Mouse (Mus musculus) layer of hippocampus, postnatal 36 days (tissue): ENCODE data around the gene Nab2. TPM values are rescaled to one million over a fixed set of nuclear protein-coding genes. Genes with fewer than 3 reads are reported as not detected.

Experiments used
- DNase-seq, 2 experiments: peaks; one replicate each; pipeline ENCODE4 v3.0.0; 2022
- total RNA-seq, 2 experiments: library from RNA; stranded (reverse); gene quantifications; 2 replicates each; pipeline ENCODE4 v1.2.3; 2021

The Nab2 gene
- total RNA-seq, 2 experiments from 2014 or later = 42.7 to 43.8 TPM

- peak in 1 of 2 experiments; percentile 48 for DNase-seq
These were observed 53.9 kb downstream of the Nab2 start for GRCm38 (mm10) chr10:127614236-127615033.

- DNase-seq = no peak
These were observed 56.1 kb downstream of the Nab2 start for GRCm38 (mm10) chr10:127612079-127612775.

Other genes with a start within 250 kb of the Nab2 start
- gene Stac3, start 166.9 kb downstream of the Nab2 start, total RNA-seq = 1 to 10 TPM; 3.0 to 3.7 TPM
- 1 to 10 TPM; 3.5 to 4.8 TPM for gene Ndufa4l2, start 153.6 kb downstream of the Nab2 start, total RNA-seq
- 10 to 100 TPM; 27.4 to 29.9 TPM for gene Shmt2, start 146.1 kb downstream of the Nab2 start, total RNA-seq
- 1 to 10 TPM; 1.3 to 1.7 TPM for gene Nxph4, start 134.0 kb downstream of the Nab2 start, total RNA-seq
- gene Lrp1, start 47.4 kb downstream of the Nab2 start, total RNA-seq = 100 to 1,000 TPM; 268 to 307 TPM
- 1 to 10 TPM; 5.1 to 6.2 TPM for gene Stat6, start 25.6 kb downstream of the Nab2 start, total RNA-seq
- 1 to 10 TPM; 5.1 to 6.7 TPM for gene Nemp1, start 1.7 kb downstream of the Nab2 start, total RNA-seq
- gene Myo1a, start 36.6 kb upstream of the Nab2 start, total RNA-seq = 1 to 10 TPM; 1.0 to 1.3 TPM
- gene Tac2, start 55.9 kb upstream of the Nab2 start, total RNA-seq = 1 to 10 TPM; 3.3 to 6.6 TPM
- gene Zbtb39, start 71.0 kb upstream of the Nab2 start, total RNA-seq = 10 to 100 TPM; 10.0 to 11.7 TPM
- 1 to 10 TPM; 1.2 to 1.3 TPM for gene Gpr182, start 83.2 kb upstream of the Nab2 start, total RNA-seq
- under 1 TPM; 0.13 to 0.15 TPM for gene Rdh1, start 91.2 kb upstream of the Nab2 start, total RNA-seq
- gene Rdh16f1, start 91.2 kb upstream of the Nab2 start, total RNA-seq = not detected
- under 1 TPM; 0.30 to 0.53 TPM for gene Rdh9, start 107.8 kb upstream of the Nab2 start, total RNA-seq
- gene Rdh16, start 132.6 kb upstream of the Nab2 start, total RNA-seq = under 1 TPM; 0.13 to 0.22 TPM
- not detected for gene Rdh19, start 181.4 kb upstream of the Nab2 start, total RNA-seq
- gene Rdh16f2, start 197.9 kb upstream of the Nab2 start, total RNA-seq = not detected
- gene Rdh7, start 220.2 kb upstream of the Nab2 start, total RNA-seq = not detected
- gene Sdr9c7, start 229.9 kb upstream of the Nab2 start, total RNA-seq = not detected